Mouse (Mus musculus) embryonic facial prominence, embryonic 10.5 days (tissue): ENCODE measurements around the gene Wnt7b. TPM values are rescaled to one million over a fixed set of nuclear protein-coding genes. Genes with fewer than 3 reads are reported as not detected.

Experiments used
- DNase-seq: peaks from one replicate; pipeline ENCODE4 v3.0.0-alpha.2; 2017; ENCODE audit warnings: low spot score
- H3K27ac ChIP-seq: fragments of 300-500 bp; sonication (generic); replicated peaks from 2 replicates; pipeline ENCODE4 v1.5.1; 2016; ENCODE audit warnings: mild to moderate bottlenecking
- H3K27me3 ChIP-seq: fragments of 300-500 bp; sonication (generic); replicated peaks from 2 replicates; pipeline ENCODE4 v1.6.1; 2016; ENCODE audit warnings: low read depth, mild to moderate bottlenecking; ENCODE audit not compliant: poor library complexity, severe bottlenecking
- H3K36me3 ChIP-seq: fragments of 300-500 bp; sonication (generic); replicated peaks from 2 replicates; pipeline ENCODE4 v1.6.1; 2016; ENCODE audit warnings: mild to moderate bottlenecking, moderate library complexity
- H3K4me1 ChIP-seq: fragments of 300-500 bp; sonication (generic); 2 replicates; pipeline ENCODE4 v1.6.1; 2016
- H3K4me3 ChIP-seq: fragments of 300-500 bp; sonication (generic); 2 replicates; pipeline ENCODE4 v1.5.1; 2016; ENCODE audit warnings: mild to moderate bottlenecking, moderate library complexity
- H3K9me3 ChIP-seq: fragments of 300-500 bp; sonication (generic); 2 replicates; pipeline ENCODE4 v1.6.1; 2016; ENCODE audit warnings: mild to moderate bottlenecking
- WGBS: fragments of 180-500 bp; shearing (Covaris S2); methylation state at CpG from one replicate; pipeline ENCODE4 v1.1.7; 2016; 5-methylcytosine and 5-hydroxymethylcytosine counted together
- polyA plus RNA-seq: library from polyadenylated mRNA; unstranded; fragments of >200 nt; fragmentation: Nextera tagmentation; extraction: Ambion mirVana; gene quantifications from 2 replicates; pipeline ENCODE4 v1.2.1, GENCODE M21; 2016

Wnt7b gene
- polyA plus RNA-seq, 1 experiment from 2014 or later = 22.0 TPM

GRCm38 (mm10) chr15:85598984-85599886 is 17.0 kb upstream of the Wnt7b start:
- Histone ChIP-seq H3K4me1 (peaks cover 19% of the 10 kb centered on the region), H3K27ac (no peak overlapping the region), H3K4me3 (no peak overlapping the region), H3K36me3 (no peaks in the 10 kb centered on the region), H3K27me3 (peaks cover 32% of the 10 kb centered on the region), H3K9me3 (no peaks in the 10 kb centered on the region)
- 55% methylated on average over 17 of the region's 17 CpGs for WGBS
- peak; percentile 80 for DNase-seq

- Histone ChIP-seq H3K9me3 (no peaks in the 10 kb centered on the region), H3K27ac (no peak overlapping the region), H3K27me3 (peaks cover 29% of the 10 kb centered on the region), H3K36me3 (no peaks in the 10 kb centered on the region), H3K4me3 (no peak overlapping the region), H3K4me1 (peaks cover 19% of the 10 kb centered on the region)
- DNase-seq = no peak
- WGBS = 73% methylated on average over 5 of the region's 5 CpGs
Measured at GRCm38 (mm10) chr15:85598443-85598842, 16.2 kb upstream of the Wnt7b start.

GRCm38 (mm10) chr15:85597403-85597802 is 15.1 kb upstream of the Wnt7b start:
- H3K4me1 ChIP-seq = peaks cover 19% of the 10 kb centered on the region
- H3K4me3 ChIP-seq = no peak overlapping the region
- H3K9me3 ChIP-seq = no peaks in the 10 kb centered on the region
- H3K27ac ChIP-seq = no peak overlapping the region
- no peak for DNase-seq
- peaks cover 27% of the 10 kb centered on the region for H3K27me3 ChIP-seq
- H3K36me3 ChIP-seq = no peaks in the 10 kb centered on the region
- WGBS = 71% methylated on average over 3 of the region's 3 CpGs

- Histone ChIP-seq H3K27me3 (peaks cover 4% of the 10 kb centered on the region; the same call in 1 of the 2 replicates), H3K36me3 (no peaks in the 10 kb centered on the region), H3K4me1 (no peaks in the 10 kb centered on the region), H3K27ac (no peak overlapping the region), H3K4me3 (no peak overlapping the region), H3K9me3 (no peaks in the 10 kb centered on the region)
- 82% methylated on average over 4 of the region's 4 CpGs for WGBS
- DNase-seq = no peak
Measured at GRCm38 (mm10) chr15:85592674-85593073, 10.4 kb upstream of the Wnt7b start.

- no peak overlapping the region for H3K27ac ChIP-seq
- no peaks in the 10 kb centered on the region for H3K4me1 ChIP-seq
- DNase-seq = no peak
- WGBS = 91% methylated on average over 10 of the region's 10 CpGs
- no peak overlapping the region for H3K4me3 ChIP-seq
- H3K9me3 ChIP-seq = no peaks in the 10 kb centered on the region
- H3K36me3 ChIP-seq = no peaks in the 10 kb centered on the region
- H3K27me3 ChIP-seq = peaks cover 18% of the 10 kb centered on the region
Measured at GRCm38 (mm10) chr15:85590831-85591230, 8.6 kb upstream of the Wnt7b start.

GRCm38 (mm10) chr15:85583504-85583903 is 1.2 kb upstream of the Wnt7b start:
- 4% methylated on average over 11 of the region's 11 CpGs for WGBS
- peaks cover 84% of the 10 kb centered on the region for H3K27me3 ChIP-seq
- no peak overlapping the region for H3K27ac ChIP-seq
- no peak overlapping the region for H3K4me3 ChIP-seq
- no peaks in the 10 kb centered on the region for H3K36me3 ChIP-seq
- DNase-seq = peak; percentile 79
- H3K9me3 ChIP-seq = no peaks in the 10 kb centered on the region
- H3K4me1 ChIP-seq = peaks cover 39% of the 10 kb centered on the region

GRCm38 (mm10) chr15:85583024-85583423 is 751 bp upstream of the Wnt7b start:
- Histone ChIP-seq H3K27me3 (peaks cover 85% of the 10 kb centered on the region), H3K9me3 (no peaks in the 10 kb centered on the region), H3K36me3 (no peaks in the 10 kb centered on the region), H3K27ac (no peak overlapping the region), H3K4me3 (0 out of 2 replicates have a peak overlapping the region, but pooled peaks have one; percentile 13), H3K4me1 (peaks cover 40% of the 10 kb centered on the region)
- DNase-seq = peak; percentile 89
- WGBS = under 1% methylated on average over 8 of the region's 8 CpGs

- DNase-seq = peak; percentile 53
- H3K4me1 ChIP-seq = peaks cover 55% of the 10 kb centered on the region
- H3K36me3 ChIP-seq = no peaks in the 10 kb centered on the region
- H3K9me3 ChIP-seq = no peaks in the 10 kb centered on the region
- WGBS = under 1% methylated on average over 63 of the region's 67 CpGs
- peaks cover 93% of the 10 kb centered on the region for H3K27me3 ChIP-seq
- peak overlapping the region; percentile 65 for H3K4me3 ChIP-seq
- peak overlapping the region; percentile 76 for H3K27ac ChIP-seq
Measured at GRCm38 (mm10) chr15:85581563-85582064, 659 bp downstream of the Wnt7b start.

- Histone ChIP-seq H3K4me3 (peak overlapping the region; percentile 65), H3K9me3 (no peaks in the 10 kb centered on the region), H3K4me1 (peaks cover 60% of the 10 kb centered on the region), H3K27me3 (peaks cover 93% of the 10 kb centered on the region), H3K36me3 (no peaks in the 10 kb centered on the region), H3K27ac (peak overlapping the region; percentile 76)
- WGBS = under 1% methylated on average over 64 of the region's 66 CpGs
- DNase-seq = peak; percentile 42
Measured at GRCm38 (mm10) chr15:85580934-85581562, 1.2 kb downstream of the Wnt7b start.

GRCm38 (mm10) chr15:85580483-85580882 is 1.8 kb downstream of the Wnt7b start:
- peak overlapping the region; percentile 76 for H3K27ac ChIP-seq
- no peaks in the 10 kb centered on the region for H3K36me3 ChIP-seq
- H3K4me1 ChIP-seq = peaks cover 66% of the 10 kb centered on the region
- peak; percentile 59 for DNase-seq
- H3K27me3 ChIP-seq = peaks cover 95% of the 10 kb centered on the region
- no peaks in the 10 kb centered on the region for H3K9me3 ChIP-seq
- H3K4me3 ChIP-seq = peak overlapping the region; percentile 65
- WGBS = under 1% methylated on average over 47 of the region's 47 CpGs

- H3K36me3 ChIP-seq = no peaks in the 10 kb centered on the region
- peak; percentile 45 for DNase-seq
- H3K9me3 ChIP-seq = no peaks in the 10 kb centered on the region
- peak overlapping the region; percentile 65 for H3K4me3 ChIP-seq
- WGBS = under 1% methylated on average over 54 of the region's 54 CpGs
- peaks cover 82% of the 10 kb centered on the region for H3K4me1 ChIP-seq
- H3K27ac ChIP-seq = peak overlapping the region; percentile 72
- peaks cover 100% of the 10 kb centered on the region for H3K27me3 ChIP-seq
Measured at GRCm38 (mm10) chr15:85577583-85578460, 4.5 kb downstream of the Wnt7b start.
